9 mouse cellular contexts compared by ENCODE assay signal in the genomic region with DNA sequence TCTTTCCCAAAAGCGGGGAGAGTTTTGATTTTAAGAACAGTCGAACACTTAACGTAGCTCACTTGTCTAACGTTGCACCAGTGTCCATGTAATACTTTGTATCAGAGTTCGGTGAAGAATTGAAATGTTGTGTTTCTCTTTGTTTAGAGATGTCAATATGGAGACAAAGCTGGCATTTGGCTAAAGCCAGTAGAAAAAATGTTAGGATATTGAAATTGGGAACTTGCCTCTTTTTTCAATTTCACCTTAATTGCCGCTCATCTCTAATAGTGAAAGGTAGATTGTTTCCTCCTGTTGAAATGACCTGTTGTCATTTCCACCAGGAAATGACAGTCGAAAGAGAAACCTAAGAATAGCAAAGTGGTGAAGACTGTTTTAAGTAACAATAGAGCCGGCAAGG. TPM values are rescaled to one million over a fixed set of nuclear protein-coding genes. Genes with fewer than 3 reads are reported as not detected.
DNase-seq lines count a peak whose midpoint lies in the region; ATAC-seq and TF ChIP-seq lines count a peak whose summit lies in the region.
"Had no signal": no experiment of that assay in that cellular context is flagged by ENCODE, and none has a peak within 500 bp of the region (broad histone marks: within the 10 kb centered on the region; RNA-seq: fewer than 3 reads in every experiment).

No protein-coding gene starts in this region.

- H3K27ac ChIP-seq in heart, embryonic 10.5 days: 0 out of 2 replicates have a peak overlapping the region, but pooled peaks have one; percentile 94
- H3K27ac ChIP-seq in forebrain, embryonic 15.5 days (replicated peaks): 0 out of 2 replicates have a peak overlapping the region, but pooled peaks have one; percentile 61
- peak overlapping the region; percentile 69; the same call in 1 of the 2 replicates for H3K27ac ChIP-seq in liver, embryonic 15.5 days (replicated peaks)

- no peaks in the 10 kb centered on the region for H3K9me3 ChIP-seq in heart, embryonic 10.5 days
- no peaks in the 10 kb centered on the region for H3K9me3 ChIP-seq in forebrain, embryonic 15.5 days
- no peaks in the 10 kb centered on the region for H3K9me3 ChIP-seq in liver, embryonic 15.5 days (replicated peaks)

- no peaks in the 10 kb centered on the region for H3K27me3 ChIP-seq in heart, embryonic 10.5 days (ENCODE audit: insufficient read depth, poor library complexity, severe bottlenecking)
- no peaks in the 10 kb centered on the region for H3K27me3 ChIP-seq in C2C12 (ENCODE audit: control insufficient read depth, insufficient read depth, insufficient read length)
- no peaks in the 10 kb centered on the region for H3K27me3 ChIP-seq in forebrain, embryonic 15.5 days
- no peaks in the 10 kb centered on the region for H3K27me3 ChIP-seq in liver, embryonic 15.5 days

- H3K4me1 ChIP-seq in heart, embryonic 10.5 days: peaks cover 12% of the 10 kb centered on the region
- H3K4me1 ChIP-seq in forebrain, embryonic 15.5 days: peaks cover 19% of the 10 kb centered on the region
- H3K4me1 ChIP-seq in liver, embryonic 15.5 days (replicated peaks): peaks cover 21% of the 10 kb centered on the region

- H3K79me2 ChIP-seq in C2C12 (ENCODE audit: control insufficient read depth, insufficient read depth): peaks cover 29% of the 10 kb centered on the region

- peak overlapping the region; percentile 79 for H3ac ChIP-seq in C2C12 (ENCODE audit: control insufficient read depth, insufficient read length, low read depth)

- H3K36me3 ChIP-seq in heart, embryonic 10.5 days: peaks cover 52% of the 10 kb centered on the region
- peaks cover 54% of the 10 kb centered on the region for H3K36me3 ChIP-seq in C2C12 (ENCODE audit: control insufficient read depth, insufficient read depth)
- peaks cover 27% of the 10 kb centered on the region for H3K36me3 ChIP-seq in forebrain, embryonic 15.5 days
- H3K36me3 ChIP-seq in liver, embryonic 15.5 days (replicated peaks): peaks cover 56% of the 10 kb centered on the region

- TF ChIP-seq CTCF in C2C12 (IDR thresholded peaks at IDR 0.05; ENCODE audit: control insufficient read depth, insufficient read depth, insufficient read length): no peak

- ATAC-seq in forebrain, embryonic 15.5 days (replicated peaks): no peak
- no peak for ATAC-seq in liver, embryonic 15.5 days (ENCODE audit: insufficient read depth)
- no peak for ATAC-seq in CD4-positive, CD25-positive, alpha-beta regulatory T cell, adult 4 months

- H3K9ac ChIP-seq in forebrain, embryonic 15.5 days (replicated peaks): peak overlapping the region; percentile 67
- H3K9ac ChIP-seq in liver, embryonic 15.5 days: peak overlapping the region; percentile 73

- peaks cover 12% of the 10 kb centered on the region for H3K79me3 ChIP-seq in C2C12 (ENCODE audit: low read depth)

- no peak for DNase-seq in heart, embryonic 10.5 days (ENCODE audit: low spot score)
- DNase-seq in heart, postnatal 36 days: no peak
- no peak for DNase-seq in thymus, postnatal 25 days
- DNase-seq in adrenal gland, postnatal 36 days: no peak
- DNase-seq: cerebellum, adult 9-11 months had no signal

- intact Hi-C loops in heart, postnatal 36 days (cut with DNase I): no loop called here

- WGBS in heart, embryonic 10.5 days: 61% methylated on average over 8 of the region's 8 CpGs
- 70% methylated on average over 8 of the region's 8 CpGs for WGBS in forebrain, embryonic 15.5 days
- WGBS in liver, embryonic 15.5 days (ENCODE audit: insufficient replicate concordance): 51% methylated on average over 8 of the region's 8 CpGs

- H3K4me2 ChIP-seq in forebrain, embryonic 15.5 days (replicated peaks): peak overlapping the region; percentile 66
- peak overlapping the region; percentile 71 for H3K4me2 ChIP-seq in liver, embryonic 15.5 days

- peak overlapping the region; percentile 75 for H3K4me3 ChIP-seq in heart, embryonic 10.5 days
- peak overlapping the region; percentile 90 for H3K4me3 ChIP-seq in C2C12 (ENCODE audit: insufficient read depth, poor library complexity, severe bottlenecking)
- H3K4me3 ChIP-seq in forebrain, embryonic 15.5 days: peak overlapping the region; percentile 59
- H3K4me3 ChIP-seq in liver, embryonic 15.5 days (replicated peaks): peak overlapping the region; percentile 69

TF ChIP-seq in C2C12, 6 proteins besides CTCF, POLR2A, EP300 and RAD21:
- TF ChIP-seq CEBPB (IDR thresholded peaks at IDR 0.05; ENCODE audit: low read depth) (no peak), USF1 (IDR thresholded peaks at IDR 0.05; ENCODE audit: low read depth) (no peak), MYOD1 (IDR thresholded peaks at IDR 0.05; ENCODE audit: control insufficient read depth, insufficient read length, low read depth) (no peak), MYOG (IDR thresholded peaks at IDR 0.05; ENCODE audit: control insufficient read depth, extremely low read depth, insufficient read length) (no peak), MAX (IDR thresholded peaks at IDR 0.05) (no peak)

RNA-seq across cellular contexts. Expression of a gene that starts 1.0 kb away (rescaled TPM):
- 260 and 282 TPM in 2 replicates for polyA plus RNA-seq in heart, embryonic 10.5 days (2016; fragmentation: Nextera tagmentation; extraction: Ambion mirVana)
- total RNA-seq in heart, postnatal 36 days (2021): 100 to 1,000 TPM; 308 to 311 TPM
- polyA plus RNA-seq in C2C12 (2012; fragmentation: generic; extraction: Trizol): 378 TPM
- polyA plus RNA-seq in forebrain, embryonic 15.5 days (2015; fragmentation: Nextera tagmentation; extraction: Ambion mirVana): 467 and 474 TPM in 2 replicates
- 104 and 114 TPM in 2 replicates for polyA plus RNA-seq in liver, embryonic 15.5 days (2015; fragmentation: Nextera tagmentation; extraction: Ambion mirVana)
- 1,000 to 10,000 TPM; 1,296 to 1,302 TPM for polyA plus RNA-seq in CD4-positive, CD25-positive, alpha-beta regulatory T cell, adult 4 months (2017; shearing (Covaris generic))
- 100 to 1,000 TPM; 420 TPM for total RNA-seq in adrenal gland, postnatal 36 days (2021)

RNA-seq across cellular contexts. Expression of a gene that starts 4.6 kb away (rescaled TPM):
- 80.5 and 94.3 TPM in 2 replicates for polyA plus RNA-seq in heart, embryonic 10.5 days (2016; fragmentation: Nextera tagmentation; extraction: Ambion mirVana)
- total RNA-seq in heart, postnatal 36 days (2021): 10 to 100 TPM; 17.7 to 22.7 TPM
- 152 TPM for polyA plus RNA-seq in C2C12 (2012; fragmentation: generic; extraction: Trizol)
- polyA plus RNA-seq in forebrain, embryonic 15.5 days (2015; fragmentation: Nextera tagmentation; extraction: Ambion mirVana): 98.2 and 108 TPM in 2 replicates
- polyA plus RNA-seq in liver, embryonic 15.5 days (2015; fragmentation: Nextera tagmentation; extraction: Ambion mirVana): 38.1 and 40.1 TPM in 2 replicates
- polyA plus RNA-seq in CD4-positive, CD25-positive, alpha-beta regulatory T cell, adult 4 months (2017; shearing (Covaris generic)): 100 to 1,000 TPM; 119 to 124 TPM
- 10 to 100 TPM; 59.0 to 59.1 TPM for total RNA-seq in adrenal gland, postnatal 36 days (2021)

RNA-seq across cellular contexts. Expression of a gene that starts 23.7 kb away (rescaled TPM):
- polyA plus RNA-seq in heart, embryonic 10.5 days (2016; fragmentation: Nextera tagmentation; extraction: Ambion mirVana): 87.7 and 96.4 TPM in 2 replicates
- total RNA-seq in heart, postnatal 36 days (2021): 10 to 100 TPM; 12.5 to 12.8 TPM
- polyA plus RNA-seq in C2C12 (2012; fragmentation: generic; extraction: Trizol): 217 TPM
- 42.6 and 44.9 TPM in 2 replicates for polyA plus RNA-seq in forebrain, embryonic 15.5 days (2015; fragmentation: Nextera tagmentation; extraction: Ambion mirVana)
- 41.7 and 48.3 TPM in 2 replicates for polyA plus RNA-seq in liver, embryonic 15.5 days (2015; fragmentation: Nextera tagmentation; extraction: Ambion mirVana)
- polyA plus RNA-seq in CD4-positive, CD25-positive, alpha-beta regulatory T cell, adult 4 months (2017; shearing (Covaris generic)): 10 to 100 TPM; 41.7 to 63.7 TPM
- total RNA-seq in adrenal gland, postnatal 36 days (2021): 10 to 100 TPM; 13.7 to 16.2 TPM

RNA-seq across cellular contexts. Expression of a gene that starts 30.8 kb away (rescaled TPM):
- polyA plus RNA-seq in heart, embryonic 10.5 days (2016; fragmentation: Nextera tagmentation; extraction: Ambion mirVana): 35.8 and 40.9 TPM in 2 replicates
- total RNA-seq in heart, postnatal 36 days (2021): 1 to 10 TPM; 1.0 to 2.1 TPM
- 47.0 TPM for polyA plus RNA-seq in C2C12 (2012; fragmentation: generic; extraction: Trizol)
- 10.2 and 15.2 TPM in 2 replicates for polyA plus RNA-seq in forebrain, embryonic 15.5 days (2015; fragmentation: Nextera tagmentation; extraction: Ambion mirVana)
- polyA plus RNA-seq in liver, embryonic 15.5 days (2015; fragmentation: Nextera tagmentation; extraction: Ambion mirVana): 23.0 and 24.6 TPM in 2 replicates
- polyA plus RNA-seq in CD4-positive, CD25-positive, alpha-beta regulatory T cell, adult 4 months (2017; shearing (Covaris generic)): 1 to 10 TPM; 1.5 to 6.7 TPM
- 1 to 10 TPM; 3.2 to 3.6 TPM for total RNA-seq in adrenal gland, postnatal 36 days (2021)

RNA-seq across cellular contexts. Expression of a gene that starts 40.1 kb away (rescaled TPM):
- polyA plus RNA-seq in heart, embryonic 10.5 days (2016; fragmentation: Nextera tagmentation; extraction: Ambion mirVana): 0.37 and 1.5 TPM in 2 replicates
- not detected for total RNA-seq in heart, postnatal 36 days (2021)
- 10.8 TPM for polyA plus RNA-seq in C2C12 (2012; fragmentation: generic; extraction: Trizol)
- polyA plus RNA-seq in forebrain, embryonic 15.5 days (2015; fragmentation: Nextera tagmentation; extraction: Ambion mirVana): 0.36 and 0.40 TPM in 2 replicates
- not detected in 2 replicates for polyA plus RNA-seq in liver, embryonic 15.5 days (2015; fragmentation: Nextera tagmentation; extraction: Ambion mirVana)
- polyA plus RNA-seq in CD4-positive, CD25-positive, alpha-beta regulatory T cell, adult 4 months (2017; shearing (Covaris generic)): not detected
- total RNA-seq in adrenal gland, postnatal 36 days (2021): under 1 TPM in 1 of 2 experiments, not detected in 1; 0.16 TPM
